Mouse (Mus musculus): ENCODE results near the gene Sesn2. TPM values are rescaled to one million over a fixed set of nuclear protein-coding genes. Genes with fewer than 3 reads are reported as not detected.
"Not testable (repeated sequence)": the region's sequence is repeated elsewhere in the genome, so short reads cannot be mapped to it uniquely, and the experiment has no call there.

Sesn2 gene
- polyA plus RNA-seq, 1 experiment from 2014 or later: 22.4 TPM

DNA sequence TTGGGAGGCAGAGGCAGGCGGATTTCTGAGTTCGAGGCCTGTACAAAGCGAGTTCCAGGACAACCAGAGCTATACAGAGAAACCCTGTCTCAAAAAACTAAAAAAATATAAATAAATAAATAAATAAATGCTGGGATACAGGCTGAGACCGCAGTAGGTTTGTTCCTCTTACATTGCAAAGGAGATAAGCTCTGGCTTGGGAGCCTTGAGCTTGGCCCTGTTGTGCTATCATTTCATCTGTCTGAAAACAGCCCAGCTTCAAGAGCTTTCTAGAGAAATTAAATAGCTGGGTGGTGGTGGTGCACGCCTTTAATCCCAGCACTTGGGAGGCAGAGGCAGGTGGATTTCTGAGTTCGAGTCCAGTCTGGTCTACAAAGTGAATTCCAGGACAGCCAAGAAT is 8.7 kb downstream of the Sesn2 start:
- H3K27me3 ChIP-seq: no peaks in the 10 kb centered on the region
- TF ChIP-seq CTCF (IDR thresholded peaks at IDR 0.05): no peak
- ChIA-PET CTCF (no interaction called here), POLR2A (no interaction called here)
- in situ Hi-C loops (cut with MboI; ENCODE audit: low pct_unique_long_range_greater_than_20kb): no loop called here
- no peak for ATAC-seq
- DNase-seq (ENCODE audit: low read depth, low spot score): no peak

- no peaks in the 10 kb centered on the region for H3K27me3 ChIP-seq
- in situ Hi-C loops (cut with MboI; ENCODE audit: low pct_unique_long_range_greater_than_20kb): no loop called here
- ATAC-seq (no peak), DNase-seq (ENCODE audit: low read depth, low spot score) (no peak)
- no peak for TF ChIP-seq CTCF (IDR thresholded peaks at IDR 0.05)
- CTCF ChIA-PET: no interaction called here
- POLR2A ChIA-PET: interaction anchor here (0.5 kb wide), 1 partner anchor 11 kb away, joined by 3 read pairs; no protein-coding TSS in a partner anchor
Measured at GRCm38 (mm10) chr4:132494271-132494918, 15.9 kb downstream of the Sesn2 start.

- ATAC-seq (no peak), DNase-seq (ENCODE audit: low read depth, low spot score) (no peak)
- POLR2A ChIA-PET: no interaction called here
- no peak for TF ChIP-seq CTCF (IDR thresholded peaks at IDR 0.05)
- in situ Hi-C loops (cut with MboI; ENCODE audit: low pct_unique_long_range_greater_than_20kb): no loop called here
- H3K27me3 ChIP-seq: no peaks in the 10 kb centered on the region
- CTCF ChIA-PET: no interaction called here
Measured at GRCm38 (mm10) chr4:132492178-132493060, 17.9 kb downstream of the Sesn2 start.

DNA sequence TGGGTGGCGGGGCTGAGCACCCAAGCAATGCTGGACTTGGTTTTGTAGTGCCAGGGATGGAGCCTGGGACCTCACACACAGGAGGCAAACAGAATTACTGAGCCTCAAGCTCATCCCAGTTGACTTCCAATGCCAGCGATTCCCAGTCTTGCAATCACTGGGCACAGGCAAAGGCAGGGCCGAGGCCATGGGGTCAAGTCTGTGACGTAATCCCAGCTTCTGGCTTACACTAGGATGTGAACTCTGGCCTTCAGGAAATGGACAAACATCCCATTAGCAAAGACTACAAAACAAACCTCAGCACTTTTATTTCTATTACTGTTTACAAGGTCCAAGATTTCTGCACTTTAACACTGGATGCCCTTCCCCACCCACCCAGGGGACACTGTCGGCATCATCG is 18.6 kb downstream of the Sesn2 start:
- ChIA-PET CTCF (no interaction called here), POLR2A (no interaction called here)
- ATAC-seq (no peak), DNase-seq (ENCODE audit: low read depth, low spot score) (no peak)
- TF ChIP-seq CTCF (IDR thresholded peaks at IDR 0.05): no peak
- no peaks in the 10 kb centered on the region for H3K27me3 ChIP-seq
- in situ Hi-C loops (cut with MboI; ENCODE audit: low pct_unique_long_range_greater_than_20kb): no loop called here

DNA sequence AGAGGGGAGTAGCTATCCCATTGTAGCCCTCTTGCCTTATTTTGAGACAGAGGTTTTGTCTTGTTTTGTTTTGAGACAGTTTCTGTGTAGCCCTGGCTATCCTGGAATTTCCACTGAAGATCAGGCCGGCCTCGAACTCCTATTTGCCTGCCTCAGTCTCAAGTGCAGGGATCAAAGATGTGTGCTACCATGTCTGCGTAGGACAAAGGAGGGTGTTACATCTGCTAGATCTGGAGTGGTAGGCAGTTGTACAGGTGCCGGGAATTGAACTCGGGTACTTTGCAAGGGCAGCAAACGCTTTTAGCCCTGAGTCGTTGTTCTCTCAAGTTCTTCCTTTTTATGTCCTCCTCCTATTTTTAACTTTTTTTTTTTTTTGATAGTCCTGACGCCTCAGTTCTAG is 19.2 kb downstream of the Sesn2 start:
- POLR2A ChIA-PET: no interaction called here
- H3K27me3 ChIP-seq: no peaks in the 10 kb centered on the region
- CTCF ChIA-PET: no interaction called here
- no peak for ATAC-seq
- no peak for DNase-seq (ENCODE audit: low read depth, low spot score)
- no peak for TF ChIP-seq CTCF (IDR thresholded peaks at IDR 0.05)
- in situ Hi-C loops (cut with MboI; ENCODE audit: low pct_unique_long_range_greater_than_20kb): no loop called here

DNA sequence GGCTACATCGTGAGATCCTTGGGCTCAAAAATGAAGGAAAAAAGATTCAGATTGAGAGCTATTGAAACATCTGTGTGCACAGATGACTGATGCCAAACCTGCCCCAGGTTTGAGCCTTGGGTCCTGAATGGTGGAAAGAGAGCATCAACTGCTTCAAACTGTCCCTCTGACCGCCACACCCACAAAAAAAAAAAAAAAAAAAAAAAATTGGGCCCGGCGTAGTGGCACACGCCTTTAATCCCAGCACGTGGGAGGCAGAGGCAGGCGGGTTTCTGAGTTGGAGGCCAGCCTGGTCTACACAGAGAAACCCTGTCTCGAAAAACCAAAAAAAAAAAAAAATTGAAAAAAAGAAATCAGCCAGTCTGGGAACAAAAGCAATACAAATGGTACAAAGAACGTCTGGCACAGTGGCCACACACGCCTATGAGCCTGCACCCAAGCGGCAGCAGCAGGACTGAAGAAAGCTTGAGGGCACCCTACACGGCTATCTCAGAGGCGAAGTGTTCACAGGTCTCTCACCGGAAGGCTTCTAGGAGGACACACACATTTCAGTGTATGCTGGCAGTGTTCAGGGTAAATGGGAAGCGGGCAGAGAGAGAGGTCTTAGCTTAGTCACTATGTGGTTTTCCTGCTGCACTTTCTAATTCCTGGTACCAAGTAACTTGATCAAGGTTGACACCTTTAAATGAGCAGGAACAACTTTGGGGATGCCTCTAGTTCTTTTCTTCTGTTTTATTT is 19.9 kb downstream of the Sesn2 start:
- in situ Hi-C loops (cut with MboI; ENCODE audit: low pct_unique_long_range_greater_than_20kb): no loop called here
- CTCF ChIA-PET: no interaction called here
- POLR2A ChIA-PET: no interaction called here
- TF ChIP-seq CTCF (IDR thresholded peaks at IDR 0.05): no peak
- DNase-seq (ENCODE audit: low read depth, low spot score): no peak
- no peaks in the 10 kb centered on the region for H3K27me3 ChIP-seq
- no peak for ATAC-seq

- CTCF ChIA-PET: no interaction called here
- DNase-seq (ENCODE audit: low read depth, low spot score): no peak
- no peak for TF ChIP-seq CTCF (IDR thresholded peaks at IDR 0.05)
- in situ Hi-C loops (cut with MboI; ENCODE audit: low pct_unique_long_range_greater_than_20kb): no loop called here
- POLR2A ChIA-PET: no interaction called here
- ATAC-seq: no peak
- no peaks in the 10 kb centered on the region for H3K27me3 ChIP-seq
Measured at GRCm38 (mm10) chr4:132488976-132489375, 21.3 kb downstream of the Sesn2 start.

DNA sequence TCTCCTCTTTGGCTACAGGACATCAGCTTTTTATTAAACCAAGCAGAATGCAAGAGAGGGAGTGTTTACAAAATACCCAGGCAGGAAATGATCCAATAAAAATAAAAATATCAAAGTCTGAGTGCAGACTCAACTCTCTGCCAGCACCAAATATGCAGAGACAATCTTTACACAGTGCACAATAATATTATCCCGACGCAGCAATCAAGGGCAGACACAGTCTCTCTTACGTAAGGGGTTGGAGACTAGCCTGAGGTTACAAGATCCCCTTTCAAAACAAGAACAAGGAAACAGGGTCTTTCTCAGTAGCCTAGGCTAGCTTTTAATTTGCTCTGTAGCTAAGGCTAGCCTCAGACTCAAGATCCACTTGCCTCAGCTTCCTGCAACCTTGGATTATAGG is 21.8 kb downstream of the Sesn2 start:
- POLR2A ChIA-PET: no interaction called here
- CTCF ChIA-PET: no interaction called here
- H3K27me3 ChIP-seq: no peaks in the 10 kb centered on the region
- DNase-seq (ENCODE audit: low read depth, low spot score) (no peak), ATAC-seq (no peak)
- in situ Hi-C loops (cut with MboI; ENCODE audit: low pct_unique_long_range_greater_than_20kb): no loop called here
- TF ChIP-seq CTCF (IDR thresholded peaks at IDR 0.05): no peak

DNA sequence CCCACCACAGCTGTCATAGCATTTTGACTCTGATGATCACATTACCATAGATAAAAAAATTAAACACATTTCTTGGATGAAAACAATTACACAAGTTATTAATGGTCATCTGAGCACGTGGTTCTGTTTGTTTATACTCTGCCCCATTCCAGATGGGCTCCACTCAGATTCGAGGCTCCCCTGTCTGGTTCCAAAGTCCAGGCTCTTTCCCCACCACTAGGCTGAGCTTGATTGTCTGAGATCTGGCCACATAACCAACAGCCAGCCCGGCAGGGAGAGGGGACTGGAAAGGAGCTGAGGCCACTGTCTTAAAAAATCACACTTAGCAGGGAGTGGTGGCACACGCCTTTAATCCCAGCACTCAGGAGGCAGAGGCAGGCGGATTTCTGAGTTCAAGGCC is 25.5 kb downstream of the Sesn2 start:
- no peak for TF ChIP-seq CTCF (IDR thresholded peaks at IDR 0.05)
- in situ Hi-C loops (cut with MboI; ENCODE audit: low pct_unique_long_range_greater_than_20kb): no loop called here
- ATAC-seq (no peak), DNase-seq (ENCODE audit: low read depth, low spot score) (no peak)
- ChIA-PET CTCF (no interaction called here), POLR2A (no interaction called here)
- no peaks in the 10 kb centered on the region for H3K27me3 ChIP-seq

- CTCF ChIA-PET: no interaction called here
- DNase-seq (ENCODE audit: low read depth, low spot score) (no peak), ATAC-seq (no peak)
- no peak for TF ChIP-seq CTCF (IDR thresholded peaks at IDR 0.05)
- POLR2A ChIA-PET: no interaction called here
- H3K27me3 ChIP-seq: no peaks in the 10 kb centered on the region
- in situ Hi-C loops (cut with MboI; ENCODE audit: low pct_unique_long_range_greater_than_20kb): no loop called here
Measured at GRCm38 (mm10) chr4:132484231-132484630, 26.1 kb downstream of the Sesn2 start.

DNA sequence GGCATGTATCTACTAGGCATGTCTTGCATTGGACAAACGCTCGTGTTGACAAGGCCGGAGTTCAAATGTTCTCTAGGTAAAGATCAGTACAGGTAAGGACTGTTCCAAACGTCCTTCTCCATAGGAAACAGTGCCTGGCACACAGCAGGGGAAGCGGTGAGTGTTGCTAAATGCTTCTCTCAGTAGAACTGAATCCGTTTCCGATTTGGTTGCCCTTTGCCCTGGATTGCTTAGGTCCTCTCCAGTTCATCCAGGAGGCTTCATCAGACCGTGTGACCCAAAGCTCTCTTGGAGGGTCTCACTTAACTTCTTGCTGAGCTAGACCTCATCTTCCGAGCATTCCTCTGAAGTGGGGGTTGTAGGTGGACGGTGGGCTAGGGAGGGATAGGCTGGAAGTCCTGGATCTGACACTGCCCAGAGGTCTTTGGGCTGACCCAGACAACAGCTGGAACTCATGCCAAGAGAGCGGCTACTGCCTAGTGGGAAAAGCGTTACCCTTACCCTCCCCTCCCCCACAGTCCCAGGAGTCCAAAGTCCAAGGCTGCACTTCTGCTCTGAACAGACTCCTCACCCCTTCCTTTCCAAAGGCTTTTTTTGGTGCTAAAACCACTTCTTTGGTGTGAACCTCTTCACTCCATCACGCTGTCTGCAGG is 27.2 kb downstream of the Sesn2 start:
- TF ChIP-seq CTCF (IDR thresholded peaks at IDR 0.05): no peak
- DNase-seq (ENCODE audit: low read depth, low spot score) (no peak), ATAC-seq (no peak)

GRCm38 (mm10) chr4:132482104-132482503 is 28.2 kb downstream of the Sesn2 start:
- CTCF ChIA-PET; in situ Hi-C loops (cut with MboI; ENCODE audit: low pct_unique_long_range_greater_than_20kb): not testable (repeated sequence)

More for the DNA sequence above, 27.2 kb downstream of the Sesn2 start:
- H3K27me3 ChIP-seq: no peaks in the 10 kb centered on the region
- in situ Hi-C loops (cut with MboI; ENCODE audit: low pct_unique_long_range_greater_than_20kb): no loop called here
- CTCF ChIA-PET: no interaction called here
- POLR2A ChIA-PET: no interaction called here

More at GRCm38 (mm10) chr4:132482104-132482503, 28.2 kb downstream of the Sesn2 start:
- ATAC-seq; POLR2A ChIA-PET; DNase-seq (ENCODE audit: low read depth, low spot score); H3K27me3 ChIP-seq: not testable (repeated sequence)

All from Patski (cell line).